Mouse (Mus musculus): ENCODE results near the gene Gpx4. TPM values are rescaled to one million over a fixed set of nuclear protein-coding genes. Genes with fewer than 3 reads are reported as not detected.
"Not testable (repeated sequence)": the region's sequence is repeated elsewhere in the genome, so short reads cannot be mapped to it uniquely, and the experiment has no call there.

Gene Gpx4
- polyA plus RNA-seq, 1 experiment from 2014 or later: 531 TPM

GRCm38 (mm10) chr10:80052374-80052764 is 5.4 kb downstream of the Gpx4 start:
- H3K27me3 ChIP-seq: 0 out of 2 replicates have a peak, but pooled peaks cover 5% of the 10 kb centered on the region
- peak overlapping the region; percentile 40; the same call in 1 of the 2 replicates for H3K27ac ChIP-seq
- no peak overlapping the region for H3K9ac ChIP-seq
- peaks cover 42% of the 10 kb centered on the region for H3K4me1 ChIP-seq (replicated peaks)
- 84% methylated on average over 5 of the region's 5 CpGs for WGBS
- H3K4me3 ChIP-seq: no peak overlapping the region
- no peak overlapping the region; the same call in 1 of the 2 replicates for H3K4me2 ChIP-seq
- peaks cover 17% of the 10 kb centered on the region for H3K36me3 ChIP-seq
- no peak for ATAC-seq (ENCODE audit: low FRiP score)
- H3K9me3 ChIP-seq: no peaks in the 10 kb centered on the region

- Histone ChIP-seq H3K27me3 (0 out of 2 replicates have a peak, but pooled peaks cover 5% of the 10 kb centered on the region), H3K36me3 (peaks cover 27% of the 10 kb centered on the region), H3K4me1 (replicated peaks) (peaks cover 33% of the 10 kb centered on the region), H3K27ac (peak overlapping the region; percentile 98), H3K4me3 (peak overlapping the region; percentile 87), H3K9ac (peak overlapping the region; percentile 97), H3K4me2 (peak overlapping the region; percentile 80), H3K9me3 (no peaks in the 10 kb centered on the region)
- ATAC-seq (ENCODE audit: low FRiP score): peak; percentile 97
- WGBS: under 1% methylated on average over 47 of the region's 47 CpGs
These were observed 6.4 kb downstream of the Gpx4 start for GRCm38 (mm10) chr10:80053259-80053780.

GRCm38 (mm10) chr10:80053831-80054815 is 7.2 kb downstream of the Gpx4 start:
- Histone ChIP-seq H3K4me1 (replicated peaks) (peaks cover 28% of the 10 kb centered on the region), H3K4me3 (peak overlapping the region; percentile 87), H3K27ac (peak overlapping the region; percentile 98), H3K27me3 (0 out of 2 replicates have a peak, but pooled peaks cover 5% of the 10 kb centered on the region), H3K36me3 (peaks cover 35% of the 10 kb centered on the region), H3K9ac (peak overlapping the region; percentile 97), H3K9me3 (no peaks in the 10 kb centered on the region), H3K4me2 (peak overlapping the region; percentile 80)
- ATAC-seq (ENCODE audit: low FRiP score): peak; percentile 62
- 1% methylated on average over 77 of the region's 77 CpGs for WGBS

GRCm38 (mm10) chr10:80054911-80055310 is 7.9 kb downstream of the Gpx4 start:
- Histone ChIP-seq H3K36me3 (peaks cover 43% of the 10 kb centered on the region), H3K27ac (peak overlapping the region; percentile 98), H3K9ac (peak overlapping the region; percentile 97), H3K4me3 (peak overlapping the region; percentile 87), H3K4me2 (peak overlapping the region; percentile 80), H3K4me1 (replicated peaks) (peaks cover 28% of the 10 kb centered on the region)
- not testable (repeated sequence) for H3K9me3 ChIP-seq; H3K27me3 ChIP-seq; ATAC-seq (ENCODE audit: low FRiP score)
- 21% methylated on average over 3 of the region's 3 CpGs for WGBS

- Histone ChIP-seq H3K4me2 (peak overlapping the region; percentile 80), H3K4me3 (peak overlapping the region; percentile 87), H3K9ac (peak overlapping the region; percentile 97), H3K36me3 (peaks cover 47% of the 10 kb centered on the region), H3K27ac (no peak overlapping the region; the same call in 1 of the 2 replicates), H3K9me3 (no peaks in the 10 kb centered on the region), H3K27me3 (0 out of 2 replicates have a peak, but pooled peaks cover 1% of the 10 kb centered on the region), H3K4me1 (replicated peaks) (peaks cover 28% of the 10 kb centered on the region)
- 76% methylated on average over 5 of the region's 5 CpGs for WGBS
- ATAC-seq (ENCODE audit: low FRiP score): no peak
These were observed 8.4 kb downstream of the Gpx4 start for GRCm38 (mm10) chr10:80055364-80055763.

GRCm38 (mm10) chr10:80055891-80056290 is 8.9 kb downstream of the Gpx4 start:
- WGBS: 86% methylated on average over 10 of the region's 10 CpGs
- Histone ChIP-seq H3K9me3 (no peaks in the 10 kb centered on the region), H3K4me2 (no peak overlapping the region), H3K4me1 (replicated peaks) (peaks cover 28% of the 10 kb centered on the region), H3K9ac (peak overlapping the region; percentile 97; the same call in 1 of the 2 replicates), H3K27me3 (no peaks in the 10 kb centered on the region), H3K27ac (no peak overlapping the region; the same call in 1 of the 2 replicates), H3K36me3 (peaks cover 53% of the 10 kb centered on the region), H3K4me3 (no peak overlapping the region)
- ATAC-seq (ENCODE audit: low FRiP score): no peak

- H3K4me3 ChIP-seq: no peak overlapping the region
- whole genome bisulfite sequencing: 97% methylated on average over 4 of the region's 4 CpGs
- ATAC-seq (ENCODE audit: low FRiP score): no peak
- H3K27me3 ChIP-seq: no peaks in the 10 kb centered on the region
- no peak overlapping the region for H3K4me2 ChIP-seq
- no peak overlapping the region for H3K27ac ChIP-seq
- peaks cover 28% of the 10 kb centered on the region for H3K4me1 ChIP-seq (replicated peaks)
- H3K36me3 ChIP-seq: peaks cover 59% of the 10 kb centered on the region
- no peaks in the 10 kb centered on the region for H3K9me3 ChIP-seq
- H3K9ac ChIP-seq: no peak overlapping the region
These were observed 9.5 kb downstream of the Gpx4 start for GRCm38 (mm10) chr10:80056506-80056905.

- Histone ChIP-seq H3K4me1 (replicated peaks) (peaks cover 28% of the 10 kb centered on the region), H3K9ac (peak overlapping the region; percentile 35), H3K4me3 (no peak overlapping the region), H3K9me3 (no peaks in the 10 kb centered on the region), H3K4me2 (no peak overlapping the region), H3K27me3 (no peaks in the 10 kb centered on the region), H3K36me3 (peaks cover 65% of the 10 kb centered on the region), H3K27ac (no peak overlapping the region)
- WGBS: 92% methylated on average over 27 of the region's 27 CpGs
- ATAC-seq (ENCODE audit: low FRiP score): no peak
These were observed 10.2 kb downstream of the Gpx4 start for GRCm38 (mm10) chr10:80056976-80057682.

GRCm38 (mm10) chr10:80057683-80058326 is 10.8 kb downstream of the Gpx4 start:
- 82% methylated on average over 30 of the region's 30 CpGs for WGBS
- Histone ChIP-seq H3K9ac (peak overlapping the region; percentile 43), H3K4me3 (no peak overlapping the region), H3K9me3 (no peaks in the 10 kb centered on the region), H3K36me3 (peaks cover 72% of the 10 kb centered on the region), H3K27me3 (no peaks in the 10 kb centered on the region), H3K4me1 (replicated peaks) (peaks cover 27% of the 10 kb centered on the region), H3K27ac (no peak overlapping the region), H3K4me2 (no peak overlapping the region)
- ATAC-seq (ENCODE audit: low FRiP score): no peak

GRCm38 (mm10) chr10:80063104-80063503 is 16.1 kb downstream of the Gpx4 start:
- Histone ChIP-seq H3K27me3 (no peaks in the 10 kb centered on the region), H3K4me2 (no peak overlapping the region), H3K4me3 (no peak overlapping the region), H3K4me1 (replicated peaks) (peaks cover 12% of the 10 kb centered on the region), H3K9me3 (no peaks in the 10 kb centered on the region), H3K27ac (peak overlapping the region; percentile 71), H3K36me3 (peaks cover 83% of the 10 kb centered on the region), H3K9ac (peak overlapping the region; percentile 44)
- 81% methylated on average over 5 of the region's 5 CpGs for whole genome bisulfite sequencing
- ATAC-seq (ENCODE audit: low FRiP score): peak; percentile 67

- WGBS: 78% methylated on average over 23 of the region's 23 CpGs
- Histone ChIP-seq H3K4me2 (no peak overlapping the region), H3K27ac (peak overlapping the region; percentile 71), H3K4me1 (replicated peaks) (peaks cover 12% of the 10 kb centered on the region), H3K9me3 (no peaks in the 10 kb centered on the region), H3K9ac (peak overlapping the region; percentile 44; the same call in 1 of the 2 replicates), H3K27me3 (no peaks in the 10 kb centered on the region), H3K36me3 (peaks cover 73% of the 10 kb centered on the region), H3K4me3 (no peak overlapping the region)
- ATAC-seq (ENCODE audit: low FRiP score): no peak
These were observed 17.1 kb downstream of the Gpx4 start for GRCm38 (mm10) chr10:80063877-80064650.
